Mouse (Mus musculus): ENCODE results near the gene Arhgdib. TPM values are rescaled to one million over a fixed set of nuclear protein-coding genes. Genes with fewer than 3 reads are reported as not detected.
A peak's percentile ranks its signal among the peaks of the same experiment; 100 is the strongest.

The Arhgdib gene
- polyA plus RNA-seq, 1 experiment: not detected

DNA sequence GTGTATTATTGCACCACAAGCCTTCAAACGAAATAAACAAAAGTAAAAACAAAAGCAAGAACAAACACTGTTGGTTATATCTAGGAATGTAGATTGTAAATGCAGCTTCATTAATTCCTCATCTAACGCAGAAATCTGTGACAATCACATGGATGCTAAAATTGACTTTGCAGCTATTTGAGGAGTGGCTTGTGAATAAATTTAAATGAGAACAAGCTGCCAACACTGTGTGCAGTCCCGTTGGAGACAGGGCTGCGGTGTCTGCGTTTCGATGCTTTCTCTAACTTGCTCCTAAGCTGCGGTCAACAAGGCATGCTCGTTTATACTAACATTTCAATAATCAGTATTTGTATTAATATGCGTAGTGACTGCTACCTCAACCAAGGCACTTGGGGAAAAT lies 581 bp upstream of the Arhgdib start:
- no peak for TF ChIP-seq POLR2A (IDR thresholded peaks at IDR 0.05; ENCODE audit: insufficient read depth, low read depth, low read length)
- no peak for TF ChIP-seq CTCF (IDR thresholded peaks at IDR 0.05; ENCODE audit: insufficient read depth, low read depth, low read length)
- Histone ChIP-seq H3K4me1 (ENCODE audit: control insufficient read depth, insufficient read depth, low read length) (peaks cover 6% of the 10 kb centered on the region), H3K4me3 (ENCODE audit: insufficient read depth, low read depth, low read length) (no peak overlapping the region), H3K27ac (ENCODE audit: insufficient read depth, low read depth, low read length) (no peak overlapping the region)
- WGBS: 59% methylated on average over 9 of the region's 9 CpGs

GRCm38 (mm10) chr6:136940188-136940960 lies 1.3 kb downstream of the Arhgdib start:
- 0 out of 2 replicates have a peak overlapping the region, but pooled peaks have one; percentile 61 for H3K27ac ChIP-seq (ENCODE audit: insufficient read depth, low read depth, low read length)
- peaks cover 3% of the 10 kb centered on the region; the same call in 1 of the 2 replicates for H3K4me1 ChIP-seq (ENCODE audit: control insufficient read depth, insufficient read depth, low read length)
- 86% methylated on average over 11 of the region's 11 CpGs for WGBS
- H3K4me3 ChIP-seq (ENCODE audit: insufficient read depth, low read depth, low read length): no peak overlapping the region
- TF ChIP-seq POLR2A (IDR thresholded peaks at IDR 0.05; ENCODE audit: insufficient read depth, low read depth, low read length): no peak
- TF ChIP-seq CTCF (IDR thresholded peaks at IDR 0.05; ENCODE audit: insufficient read depth, low read depth, low read length): no peak

GRCm38 (mm10) chr6:136939326-136940187 lies 2.1 kb downstream of the Arhgdib start:
- H3K4me1 ChIP-seq (ENCODE audit: control insufficient read depth, insufficient read depth, low read length): peaks cover 3% of the 10 kb centered on the region; the same call in 1 of the 2 replicates
- H3K27ac ChIP-seq (ENCODE audit: insufficient read depth, low read depth, low read length): no peak overlapping the region
- TF ChIP-seq CTCF (IDR thresholded peaks at IDR 0.05; ENCODE audit: insufficient read depth, low read depth, low read length) (no peak), POLR2A (IDR thresholded peaks at IDR 0.05; ENCODE audit: insufficient read depth, low read depth, low read length) (no peak)
- no peak overlapping the region; the same call in 1 of the 2 replicates for H3K4me3 ChIP-seq (ENCODE audit: insufficient read depth, low read depth, low read length)
- 82% methylated on average over 14 of the region's 14 CpGs for WGBS

DNA sequence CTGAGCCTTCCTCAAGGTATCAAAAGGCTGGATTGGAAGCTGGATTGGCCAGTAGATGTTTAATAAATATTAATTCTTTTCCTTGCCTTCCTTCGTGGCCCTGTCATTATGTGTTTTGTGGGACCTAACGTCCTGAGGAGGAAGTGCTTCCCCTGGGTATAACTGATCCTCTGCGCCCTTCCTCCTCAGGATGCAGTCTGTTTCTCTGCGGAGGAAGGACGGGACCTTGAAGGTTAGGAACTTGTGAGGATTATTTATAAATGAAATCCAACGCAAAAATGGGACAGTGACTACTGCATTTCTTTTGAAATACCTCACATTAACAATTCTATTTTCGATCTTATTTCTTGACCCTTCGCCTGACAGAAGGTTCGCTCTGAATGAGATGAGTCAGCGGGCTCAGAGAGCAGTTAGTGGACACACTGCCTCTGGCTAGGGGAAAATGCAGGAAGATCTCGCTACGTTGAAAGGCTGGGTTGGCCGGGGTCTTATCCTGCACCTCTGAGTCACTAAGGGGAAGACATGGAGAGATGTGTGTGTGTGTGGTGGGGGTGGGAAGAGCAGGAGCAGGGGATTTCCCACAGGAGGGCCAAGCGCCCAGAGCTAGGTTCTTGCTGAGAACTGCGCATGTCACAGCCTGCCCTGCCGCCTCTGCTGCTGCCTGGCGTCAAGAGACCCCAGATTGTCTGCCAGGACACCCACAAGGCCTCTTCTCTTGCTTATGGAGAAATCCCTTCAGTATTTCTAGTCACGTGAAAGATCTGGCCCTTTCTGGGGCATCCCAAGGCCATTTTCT lies 3.2 kb downstream of the Arhgdib start:
- Histone ChIP-seq H3K27ac (ENCODE audit: insufficient read depth, low read depth, low read length) (no peak overlapping the region), H3K4me3 (ENCODE audit: insufficient read depth, low read depth, low read length) (no peak overlapping the region), H3K4me1 (ENCODE audit: control insufficient read depth, insufficient read depth, low read length) (peaks cover 3% of the 10 kb centered on the region; the same call in 1 of the 2 replicates)
- no peak for TF ChIP-seq CTCF (IDR thresholded peaks at IDR 0.05; ENCODE audit: insufficient read depth, low read depth, low read length)
- no peak for TF ChIP-seq POLR2A (IDR thresholded peaks at IDR 0.05; ENCODE audit: insufficient read depth, low read depth, low read length)
- 81% methylated on average over 18 of the region's 18 CpGs for WGBS

DNA sequence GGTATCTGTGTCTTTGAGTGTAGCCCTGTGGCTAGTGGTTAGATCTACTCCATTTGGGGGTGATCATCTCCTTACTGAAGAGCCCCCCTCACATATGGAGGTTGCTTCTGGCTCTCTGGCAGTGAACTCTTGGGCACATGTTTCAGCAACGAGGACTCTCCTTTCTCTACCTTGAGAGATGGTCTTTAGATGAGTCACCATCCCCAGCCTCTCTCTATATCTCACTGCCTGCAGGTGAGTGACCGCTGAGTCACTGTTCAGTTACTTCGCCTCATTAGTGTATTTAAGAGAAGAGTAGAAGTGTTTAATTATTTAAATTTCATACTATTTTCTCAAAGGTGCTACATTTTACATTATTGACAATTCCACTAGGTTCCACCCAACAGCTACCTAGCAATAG lies 4.6 kb downstream of the Arhgdib start:
- H3K27ac ChIP-seq (ENCODE audit: insufficient read depth, low read depth, low read length): no peak overlapping the region
- H3K4me1 ChIP-seq (ENCODE audit: control insufficient read depth, insufficient read depth, low read length): peaks cover 3% of the 10 kb centered on the region; the same call in 1 of the 2 replicates
- 87% methylated on average over 3 of the region's 3 CpGs for WGBS
- TF ChIP-seq CTCF (IDR thresholded peaks at IDR 0.05; ENCODE audit: insufficient read depth, low read depth, low read length) (no peak), POLR2A (IDR thresholded peaks at IDR 0.05; ENCODE audit: insufficient read depth, low read depth, low read length) (no peak)
- no peak overlapping the region for H3K4me3 ChIP-seq (ENCODE audit: insufficient read depth, low read depth, low read length)

- 93% methylated on average over 9 of the region's 9 CpGs for WGBS
- H3K27ac ChIP-seq (ENCODE audit: insufficient read depth, low read depth, low read length): no peak overlapping the region
- no peak overlapping the region for H3K4me3 ChIP-seq (ENCODE audit: insufficient read depth, low read depth, low read length)
- peaks cover 3% of the 10 kb centered on the region; the same call in 1 of the 2 replicates for H3K4me1 ChIP-seq (ENCODE audit: control insufficient read depth, insufficient read depth, low read length)
- no peak for TF ChIP-seq POLR2A (IDR thresholded peaks at IDR 0.05; ENCODE audit: insufficient read depth, low read depth, low read length)
- no peak for TF ChIP-seq CTCF (IDR thresholded peaks at IDR 0.05; ENCODE audit: insufficient read depth, low read depth, low read length)
These were observed 5.3 kb downstream of the Arhgdib start for GRCm38 (mm10) chr6:136936361-136936760.

- no peak overlapping the region for H3K27ac ChIP-seq (ENCODE audit: insufficient read depth, low read depth, low read length)
- TF ChIP-seq POLR2A (IDR thresholded peaks at IDR 0.05; ENCODE audit: insufficient read depth, low read depth, low read length) (no peak), CTCF (IDR thresholded peaks at IDR 0.05; ENCODE audit: insufficient read depth, low read depth, low read length) (no peak)
- peaks cover 3% of the 10 kb centered on the region; the same call in 1 of the 2 replicates for H3K4me1 ChIP-seq (ENCODE audit: control insufficient read depth, insufficient read depth, low read length)
- WGBS: 53% methylated on average over 3 of the region's 3 CpGs
- no peak overlapping the region for H3K4me3 ChIP-seq (ENCODE audit: insufficient read depth, low read depth, low read length)
These were observed 6.5 kb downstream of the Arhgdib start for GRCm38 (mm10) chr6:136935233-136935632.

DNA sequence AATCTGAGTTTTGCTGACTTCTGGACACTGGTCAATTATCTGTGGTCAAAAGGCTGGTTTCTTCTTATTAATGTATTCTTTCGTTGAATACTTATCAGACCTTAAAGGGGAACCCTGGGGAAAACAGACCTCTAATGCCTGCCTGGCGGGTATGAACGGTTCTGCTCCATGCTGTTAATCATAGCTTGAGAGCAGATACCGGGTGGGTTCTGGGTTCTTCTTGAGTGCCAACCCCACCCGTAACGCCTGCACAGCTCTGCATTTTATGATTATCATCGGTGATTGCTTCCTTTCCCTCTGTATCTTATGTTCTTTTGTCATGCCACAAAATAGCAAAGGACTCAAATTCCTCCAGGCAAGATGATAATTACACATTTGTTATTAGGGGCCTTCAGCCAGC lies 7.6 kb downstream of the Arhgdib start:
- 63% methylated on average over 7 of the region's 7 CpGs for WGBS
- TF ChIP-seq POLR2A (IDR thresholded peaks at IDR 0.05; ENCODE audit: insufficient read depth, low read depth, low read length) (no peak), CTCF (IDR thresholded peaks at IDR 0.05; ENCODE audit: insufficient read depth, low read depth, low read length) (no peak)
- Histone ChIP-seq H3K27ac (ENCODE audit: insufficient read depth, low read depth, low read length) (no peak overlapping the region), H3K4me3 (ENCODE audit: insufficient read depth, low read depth, low read length) (no peak overlapping the region), H3K4me1 (ENCODE audit: control insufficient read depth, insufficient read depth, low read length) (peaks cover 3% of the 10 kb centered on the region; the same call in 1 of the 2 replicates)

Data from olfactory bulb, adult 2 months (tissue).